Mouse (Mus musculus) hindbrain, embryonic 14.5 days (tissue): ENCODE measurements at regions not wholly inside any gene's neighbourhood (a gene's known extent, or its start where the extent isn't known, plus 50 kb on each side); places are given as distances from the start of the nearest gene placed in this dataset.

ENCODE experiments used
- ATAC-seq: fragments of 200-750 bp; cut with Nextera tagmentation; 2 replicates; pipeline ENCODE4 v1.8.0; 2017; ENCODE audit warnings: moderate number of reproducible peaks, mild to moderate bottlenecking, moderate TSS enrichment, moderate library complexity; ENCODE audit not compliant: low FRiP score
- DNase-seq: peaks from one replicate; pipeline ENCODE4 v3.0.0-alpha.2; 2015; ENCODE audit warnings: low spot score
- H3K27ac ChIP-seq: fragments of 300-500 bp; sonication (generic); 2 replicates; pipeline ENCODE4 v1.5.1; 2014; ENCODE audit warnings: mild to moderate bottlenecking, moderate library complexity
- H3K27me3 ChIP-seq: fragments of 300-500 bp; sonication (generic); 2 replicates; pipeline ENCODE4 v1.6.1; 2014; ENCODE audit warnings: mild to moderate bottlenecking, low read length, mixed read lengths; ENCODE audit not compliant: control insufficient read depth, insufficient read depth
- H3K36me3 ChIP-seq: fragments of 300-500 bp; sonication (generic); replicated peaks from 2 replicates; pipeline ENCODE4 v1.6.1; 2014; ENCODE audit not compliant: control insufficient read depth, insufficient read depth
- H3K4me1 ChIP-seq: fragments of 300-500 bp; sonication (generic); replicated peaks from 2 replicates; pipeline ENCODE4 v1.6.1; 2014; ENCODE audit warnings: antibody characterized with exemption, low read length, mixed read lengths; ENCODE audit not compliant: control insufficient read depth, insufficient read depth
- H3K4me2 ChIP-seq: fragments of 300-500 bp; sonication (generic); replicated peaks from 2 replicates; pipeline ENCODE4 v1.6.1; 2014; ENCODE audit warnings: mild to moderate bottlenecking, moderate library complexity
- H3K4me3 ChIP-seq: fragments of 300-500 bp; sonication (generic); replicated peaks from 2 replicates; pipeline ENCODE4 v1.5.1; 2014; ENCODE audit warnings: mild to moderate bottlenecking, low read length
- H3K9ac ChIP-seq: fragments of 300-500 bp; sonication (generic); 2 replicates; pipeline ENCODE4 v1.6.1; 2014
- H3K9me3 ChIP-seq: fragments of 300-500 bp; sonication (generic); 2 replicates; pipeline ENCODE4 v1.6.1; 2016; ENCODE audit warnings: low read length; ENCODE audit not compliant: control insufficient read depth
- WGBS: fragments of 180-500 bp; shearing (Covaris S2); extraction: QIAGEN DNeasy Blood & Tissue Kit; methylation state at CpG from one replicate; pipeline ENCODE4 v1.1.7; 2014; 5-methylcytosine and 5-hydroxymethylcytosine counted together

DNA sequence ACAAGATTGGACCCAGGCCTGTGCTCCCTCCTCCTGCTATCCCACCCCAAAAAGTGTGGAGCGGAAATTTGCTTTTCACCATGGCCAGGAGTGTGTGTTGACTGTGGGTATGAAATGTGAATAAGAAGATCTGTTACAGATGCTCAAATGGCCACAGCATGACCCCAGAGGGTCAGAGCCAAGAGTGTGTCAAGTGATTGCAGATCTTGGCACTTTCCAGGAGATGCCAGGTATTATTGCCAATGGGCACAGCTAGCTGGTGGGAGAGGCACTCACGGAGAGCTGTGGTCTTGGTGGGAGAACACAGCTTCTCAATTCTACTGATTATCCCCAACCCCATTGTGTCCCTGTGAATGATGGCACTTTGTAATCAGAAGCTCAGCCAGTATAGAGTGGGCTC lies 62.7 kb downstream of the Smim20 start:
- no peaks in the 10 kb centered on the region for H3K27me3 ChIP-seq
- no peaks in the 10 kb centered on the region for H3K36me3 ChIP-seq
- H3K4me1 ChIP-seq, result peaks cover 11% of the 10 kb centered on the region; the same call in 1 of the 2 replicates
- ATAC-seq (no peak), DNase-seq (no peak)
- 79% methylated on average over 2 of the region's 2 CpGs for WGBS
- no peak overlapping the region for H3K4me3 ChIP-seq
- H3K27ac ChIP-seq, result no peak overlapping the region
- no peaks in the 10 kb centered on the region for H3K9me3 ChIP-seq
- H3K9ac ChIP-seq, result no peak overlapping the region
- H3K4me2 ChIP-seq, result no peak overlapping the region

DNA sequence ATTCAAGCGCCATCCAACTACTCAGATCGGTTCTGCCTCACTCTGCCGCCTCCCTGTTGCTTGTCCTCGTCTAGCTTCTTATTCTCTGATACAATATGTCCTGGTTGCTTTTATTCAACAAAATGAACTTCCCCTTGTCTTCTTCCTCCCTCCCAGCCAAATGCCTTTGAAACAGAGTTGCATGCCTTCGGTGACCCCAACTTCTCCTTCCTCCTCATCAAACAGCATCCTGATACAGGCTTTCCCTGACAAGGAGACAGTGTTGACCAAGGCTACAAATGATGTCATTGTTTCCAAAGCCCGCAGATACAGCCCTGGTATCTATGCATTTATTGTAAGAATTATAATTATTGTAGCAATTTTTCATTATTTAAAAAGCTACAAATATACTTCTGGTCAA lies 69.8 kb downstream of the Smim20 start:
- DNase-seq, result no peak
- Histone ChIP-seq H3K36me3 (no peaks in the 10 kb centered on the region), H3K4me1 (no peaks in the 10 kb centered on the region), H3K4me3 (no peak overlapping the region), H3K9ac (no peak overlapping the region), H3K4me2 (no peak overlapping the region), H3K27ac (no peak overlapping the region), H3K27me3 (no peaks in the 10 kb centered on the region), H3K9me3 (no peaks in the 10 kb centered on the region)
- no peak for ATAC-seq
- WGBS, result 85% methylated on average over 6 of the region's 6 CpGs

DNA sequence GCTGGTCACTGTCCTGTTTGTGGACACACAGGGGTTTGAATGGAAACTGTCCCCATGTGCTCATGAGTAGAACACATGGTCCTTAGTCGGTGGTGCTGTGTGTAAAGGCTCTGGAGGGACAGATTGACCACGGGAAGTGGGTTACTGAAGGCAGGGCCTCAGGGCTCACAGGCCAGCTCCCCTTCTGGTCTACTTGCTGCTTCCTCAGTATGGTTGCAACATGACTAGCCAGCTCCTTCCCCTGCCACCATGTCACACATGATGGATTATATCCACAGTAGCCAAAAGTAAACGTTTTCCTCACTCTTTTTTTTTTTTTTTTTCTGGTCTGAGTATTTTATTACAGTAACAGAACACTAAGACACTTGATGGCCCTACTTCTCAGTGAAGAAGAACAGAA lies 70.9 kb downstream of the Smim20 start:
- no peaks in the 10 kb centered on the region for H3K36me3 ChIP-seq
- H3K4me3 ChIP-seq, result no peak overlapping the region
- 62% methylated on average over 3 of the region's 3 CpGs for WGBS

DNA sequence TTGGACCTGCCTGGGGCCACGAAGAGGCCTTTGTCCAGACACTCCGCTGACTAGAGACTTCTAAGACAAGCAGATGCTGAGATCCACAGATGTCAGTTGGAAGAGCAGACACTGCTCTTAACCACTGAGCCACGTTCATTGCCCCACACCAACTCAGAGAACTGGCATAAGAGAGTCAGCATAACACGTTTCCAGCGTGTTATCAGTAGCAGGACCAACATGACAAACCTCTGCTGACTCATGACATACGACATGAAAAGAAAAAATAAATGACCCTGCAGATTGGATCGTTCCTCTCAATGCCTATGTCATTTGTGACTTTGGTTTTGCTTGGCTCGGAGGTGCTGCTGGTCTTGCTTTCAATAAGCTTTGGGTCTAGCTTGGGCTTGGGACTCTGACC lies 78.3 kb downstream of the Smim20 start:
- no peak overlapping the region for H3K9ac ChIP-seq
- ATAC-seq (no peak), DNase-seq (no peak)
- H3K9me3 ChIP-seq, result no peaks in the 10 kb centered on the region
- H3K27me3 ChIP-seq, result no peaks in the 10 kb centered on the region
- H3K4me1 ChIP-seq, result no peaks in the 10 kb centered on the region
- H3K36me3 ChIP-seq, result no peaks in the 10 kb centered on the region
- no peak overlapping the region for H3K27ac ChIP-seq
- 95% methylated on average over 8 of the region's 8 CpGs for WGBS
- H3K4me3 ChIP-seq, result no peak overlapping the region
- no peak overlapping the region for H3K4me2 ChIP-seq

More for the DNA sequence above, 70.9 kb downstream of the Smim20 start:
- Histone ChIP-seq H3K9me3 (no peaks in the 10 kb centered on the region), H3K27ac (no peak overlapping the region), H3K4me1 (no peaks in the 10 kb centered on the region), H3K9ac (no peak overlapping the region), H3K27me3 (no peaks in the 10 kb centered on the region), H3K4me2 (no peak overlapping the region)
- ATAC-seq (no peak), DNase-seq (no peak)

DNA sequence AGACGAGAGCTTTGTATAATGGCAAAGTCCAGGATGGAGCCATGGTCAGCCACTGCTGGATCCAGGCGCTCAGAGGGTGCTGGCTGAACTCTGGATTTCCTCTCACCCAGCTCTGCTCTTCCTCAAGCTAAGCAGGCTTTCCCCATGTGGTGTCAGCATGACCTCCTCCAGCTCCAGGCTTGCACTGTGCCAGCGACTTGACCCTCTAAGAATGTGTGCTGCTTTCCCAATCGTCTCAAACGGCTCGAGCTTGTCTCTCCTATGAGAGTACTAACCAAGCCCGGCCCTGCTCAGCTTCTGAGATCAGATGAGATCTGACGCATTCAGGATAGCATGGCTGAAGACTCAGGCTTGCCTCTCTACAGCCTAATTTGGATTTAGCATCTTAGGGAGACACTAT lies 79.1 kb downstream of the Smim20 start:
- Histone ChIP-seq H3K9me3 (no peaks in the 10 kb centered on the region), H3K36me3 (no peaks in the 10 kb centered on the region), H3K27ac (no peak overlapping the region), H3K4me3 (no peak overlapping the region), H3K27me3 (no peaks in the 10 kb centered on the region), H3K4me1 (no peaks in the 10 kb centered on the region), H3K9ac (no peak overlapping the region), H3K4me2 (no peak overlapping the region)
- DNase-seq (no peak), ATAC-seq (no peak)
- 72% methylated on average over 8 of the region's 8 CpGs for WGBS

- H3K4me3 ChIP-seq, result no peak overlapping the region
- H3K4me1 ChIP-seq, result no peaks in the 10 kb centered on the region
- H3K27ac ChIP-seq, result no peak overlapping the region
- no peak overlapping the region for H3K4me2 ChIP-seq
- H3K36me3 ChIP-seq, result no peaks in the 10 kb centered on the region
- 68% methylated on average over 8 of the region's 8 CpGs for WGBS
- DNase-seq (no peak), ATAC-seq (no peak)
- no peaks in the 10 kb centered on the region for H3K9me3 ChIP-seq
- H3K27me3 ChIP-seq, result no peaks in the 10 kb centered on the region
- H3K9ac ChIP-seq, result no peak overlapping the region
Observed at GRCm38 (mm10) chr5:53346756-53347155, 79.9 kb downstream of the Smim20 start.

- no peak for DNase-seq
- 52% methylated on average over 4 of the region's 4 CpGs for WGBS
- ATAC-seq, result no peak
- H3K4me3 ChIP-seq, result no peak overlapping the region
- no peaks in the 10 kb centered on the region for H3K36me3 ChIP-seq
- H3K9me3 ChIP-seq, result no peaks in the 10 kb centered on the region
- no peaks in the 10 kb centered on the region for H3K27me3 ChIP-seq
- H3K4me1 ChIP-seq, result no peaks in the 10 kb centered on the region
- H3K9ac ChIP-seq, result no peak overlapping the region
- H3K4me2 ChIP-seq, result no peak overlapping the region
- no peak overlapping the region for H3K27ac ChIP-seq
Observed at GRCm38 (mm10) chr5:53352852-53353251, 86.0 kb downstream of the Smim20 start.

- no peak overlapping the region for H3K4me3 ChIP-seq
- no peaks in the 10 kb centered on the region for H3K36me3 ChIP-seq
- H3K27me3 ChIP-seq, result no peaks in the 10 kb centered on the region
- no peak overlapping the region for H3K4me2 ChIP-seq
- no peak for ATAC-seq
- H3K9ac ChIP-seq, result no peak overlapping the region
- 96% methylated on average over 3 of the region's 3 CpGs for WGBS
- no peaks in the 10 kb centered on the region for H3K9me3 ChIP-seq
- no peak for DNase-seq
- no peaks in the 10 kb centered on the region for H3K4me1 ChIP-seq
- no peak overlapping the region for H3K27ac ChIP-seq
Observed at GRCm38 (mm10) chr5:53354296-53354695, 87.4 kb downstream of the Smim20 start.

DNA sequence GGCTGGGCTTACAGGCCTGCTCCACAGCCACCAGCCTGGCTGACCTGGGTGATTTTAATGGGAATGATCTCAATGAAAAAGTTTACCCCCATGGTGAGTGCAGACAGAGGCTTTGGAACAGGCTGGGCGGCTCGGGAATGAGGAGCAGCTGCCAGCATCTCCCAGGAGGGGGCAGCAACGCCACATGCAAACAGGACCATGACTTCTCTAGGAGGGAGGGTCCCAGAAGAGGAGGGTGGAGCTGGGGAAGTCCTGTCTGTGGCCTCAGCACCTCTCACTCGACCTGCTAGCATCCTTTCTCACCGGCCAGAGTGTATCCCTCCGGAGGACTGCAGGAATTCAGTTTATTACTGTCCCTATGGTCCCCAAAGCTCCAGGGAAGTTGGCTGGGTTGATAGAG lies 88.2 kb downstream of the Smim20 start:
- WGBS, result under 1% methylated on average over 6 of the region's 6 CpGs
- H3K27me3 ChIP-seq, result no peaks in the 10 kb centered on the region
- no peak overlapping the region for H3K9ac ChIP-seq
- ATAC-seq (peak; percentile 86), DNase-seq (peak; percentile 81)
- no peaks in the 10 kb centered on the region for H3K36me3 ChIP-seq
- H3K9me3 ChIP-seq, result no peaks in the 10 kb centered on the region
- H3K4me2 ChIP-seq, result peak overlapping the region; percentile 36
- no peaks in the 10 kb centered on the region for H3K4me1 ChIP-seq
- no peak overlapping the region for H3K4me3 ChIP-seq
- no peak overlapping the region for H3K27ac ChIP-seq

GRCm38 (mm10) chr5:53357086-53357608 lies 90.3 kb downstream of the Smim20 start:
- no peak overlapping the region for H3K9ac ChIP-seq

More at GRCm38 (mm10) chr5:53357086-53357608, 90.3 kb downstream of the Smim20 start:
- WGBS, result 70% methylated on average over 7 of the region's 7 CpGs
- H3K36me3 ChIP-seq, result no peaks in the 10 kb centered on the region
- no peak overlapping the region for H3K4me3 ChIP-seq
- DNase-seq (no peak), ATAC-seq (no peak)
- no peak overlapping the region for H3K27ac ChIP-seq
- H3K4me2 ChIP-seq, result no peak overlapping the region
- no peaks in the 10 kb centered on the region for H3K27me3 ChIP-seq
- no peaks in the 10 kb centered on the region for H3K4me1 ChIP-seq
- no peaks in the 10 kb centered on the region for H3K9me3 ChIP-seq
